Mouse (Mus musculus) stomach, embryonic 14.5 days (tissue): ENCODE measurements around the gene Rmnd5b. TPM values are rescaled to one million over a fixed set of nuclear protein-coding genes. Genes with fewer than 3 reads are reported as not detected.

Experiments used
- ATAC-seq: fragments of 200-750 bp; cut with Nextera tagmentation; 2 replicates; pipeline ENCODE4 v1.8.0; 2017; ENCODE audit warnings: low read depth, moderate TSS enrichment; ENCODE audit not compliant: insufficient number of reproducible peaks, insufficient read depth, low FRiP score
- H3K27ac ChIP-seq: fragments of 300-500 bp; sonication (generic); 2 replicates; pipeline ENCODE4 v1.5.1; 2014; ENCODE audit warnings: mild to moderate bottlenecking, low read length, moderate library complexity, mixed read lengths
- H3K27me3 ChIP-seq: fragments of 300-500 bp; sonication (generic); 2 replicates; pipeline ENCODE4 v1.6.1; 2014; ENCODE audit warnings: low read length, control low read depth, mixed read lengths; ENCODE audit not compliant: control insufficient read depth, insufficient read depth
- H3K36me3 ChIP-seq: fragments of 300-500 bp; sonication (generic); 2 replicates; pipeline ENCODE4 v1.6.1; 2014; ENCODE audit warnings: mild to moderate bottlenecking, control low read depth, low read length, moderate library complexity, mixed read lengths; ENCODE audit not compliant: control insufficient read depth, insufficient read depth
- H3K4me1 ChIP-seq: fragments of 300-500 bp; sonication (generic); 2 replicates; pipeline ENCODE4 v1.6.1; 2014; ENCODE audit warnings: low read length, control low read depth, mixed read lengths; ENCODE audit not compliant: control insufficient read depth, insufficient read depth
- H3K4me2 ChIP-seq: fragments of 300-500 bp; sonication (generic); replicated peaks from 2 replicates; pipeline ENCODE4 v1.6.1; 2014; ENCODE audit warnings: low read depth, low read length, control low read depth
- H3K4me3 ChIP-seq: fragments of 300-500 bp; sonication (generic); 2 replicates; pipeline ENCODE4 v1.5.1; 2014; ENCODE audit warnings: low read depth, low read length, control low read depth
- H3K9ac ChIP-seq: fragments of 300-500 bp; sonication (generic); replicated peaks from 2 replicates; pipeline ENCODE4 v1.6.1; 2014; ENCODE audit warnings: low read depth, mild to moderate bottlenecking, control low read depth, low read length, moderate library complexity, mixed read lengths
- H3K9me3 ChIP-seq: fragments of 300-500 bp; sonication (generic); 2 replicates; pipeline ENCODE4 v1.6.1; 2016; ENCODE audit warnings: low read depth, low read length, control low read depth; ENCODE audit not compliant: control insufficient read depth
- WGBS: fragments of 180-500 bp; shearing (Covaris S2); extraction: QIAGEN DNeasy Blood & Tissue Kit; methylation state at CpG from one replicate; pipeline ENCODE4 v1.1.7; 2014; 5-methylcytosine and 5-hydroxymethylcytosine counted together
- polyA plus RNA-seq: library from polyadenylated mRNA; unstranded; fragments of >200 nt; fragmentation: Nextera tagmentation; extraction: Ambion mirVana; gene quantifications from 2 replicates; pipeline ENCODE4 v1.2.1, GENCODE M21; 2014

Rmnd5b gene
- polyA plus RNA-seq, 1 experiment from 2014 or later = 42.6 TPM

GRCm38 (mm10) chr11:51597553-51597952 is 38.1 kb downstream of the Rmnd5b start:
- Histone ChIP-seq H3K9me3 (no peaks in the 10 kb centered on the region), H3K36me3 (peaks cover 94% of the 10 kb centered on the region), H3K27ac (no peak overlapping the region), H3K27me3 (no peaks in the 10 kb centered on the region), H3K4me2 (no peak overlapping the region), H3K4me1 (peaks cover 3% of the 10 kb centered on the region; the same call in 1 of the 2 replicates), H3K4me3 (no peak overlapping the region), H3K9ac (no peak overlapping the region)
- WGBS = 70% methylated on average over 2 of the region's 2 CpGs
- no peak for ATAC-seq

- no peaks in the 10 kb centered on the region for H3K9me3 ChIP-seq
- no peak overlapping the region for H3K27ac ChIP-seq
- no peak overlapping the region for H3K4me2 ChIP-seq
- ATAC-seq = no peak
- H3K4me3 ChIP-seq = no peak overlapping the region
- no peaks in the 10 kb centered on the region for H3K4me1 ChIP-seq
- WGBS = 90% methylated on average over 1 of the region's 1 CpGs
- peaks cover 88% of the 10 kb centered on the region for H3K36me3 ChIP-seq
- H3K9ac ChIP-seq = no peak overlapping the region
- H3K27me3 ChIP-seq = no peaks in the 10 kb centered on the region
Measured at GRCm38 (mm10) chr11:51595459-51596083, 40.1 kb downstream of the Rmnd5b start.

GRCm38 (mm10) chr11:51594715-51595350 is 40.9 kb downstream of the Rmnd5b start:
- WGBS = 66% methylated on average over 3 of the region's 3 CpGs

GRCm38 (mm10) chr11:51593849-51594248 is 41.8 kb downstream of the Rmnd5b start:
- Histone ChIP-seq H3K4me2 (no peak overlapping the region), H3K9me3 (no peaks in the 10 kb centered on the region; the same call in 1 of the 2 replicates), H3K9ac (no peak overlapping the region), H3K4me3 (no peak overlapping the region), H3K27me3 (no peaks in the 10 kb centered on the region), H3K4me1 (no peaks in the 10 kb centered on the region), H3K27ac (no peak overlapping the region), H3K36me3 (peaks cover 76% of the 10 kb centered on the region)
- ATAC-seq = no peak
- 90% methylated on average over 6 of the region's 6 CpGs for WGBS

More at GRCm38 (mm10) chr11:51594715-51595350, 40.9 kb downstream of the Rmnd5b start:
- peaks cover 83% of the 10 kb centered on the region for H3K36me3 ChIP-seq
- H3K4me3 ChIP-seq = no peak overlapping the region
- no peaks in the 10 kb centered on the region for H3K27me3 ChIP-seq
- H3K27ac ChIP-seq = no peak overlapping the region
- no peaks in the 10 kb centered on the region for H3K4me1 ChIP-seq
- ATAC-seq = no peak
- no peak overlapping the region for H3K4me2 ChIP-seq
- H3K9ac ChIP-seq = no peak overlapping the region
- H3K9me3 ChIP-seq = no peaks in the 10 kb centered on the region

- no peak for ATAC-seq
- no peaks in the 10 kb centered on the region for H3K27me3 ChIP-seq
Measured at GRCm38 (mm10) chr11:51593368-51593767, 42.3 kb downstream of the Rmnd5b start.

GRCm38 (mm10) chr11:51591915-51592314 is 43.8 kb downstream of the Rmnd5b start:
- no peak for ATAC-seq
- H3K27ac ChIP-seq = no peak overlapping the region
- no peak overlapping the region for H3K4me3 ChIP-seq
- peaks cover 73% of the 10 kb centered on the region for H3K36me3 ChIP-seq
- no peak overlapping the region for H3K4me2 ChIP-seq
- H3K9ac ChIP-seq = no peak overlapping the region
- no peaks in the 10 kb centered on the region; the same call in 1 of the 2 replicates for H3K9me3 ChIP-seq
- 88% methylated on average over 7 of the region's 7 CpGs for WGBS
- H3K27me3 ChIP-seq = no peaks in the 10 kb centered on the region
- H3K4me1 ChIP-seq = no peaks in the 10 kb centered on the region

More at GRCm38 (mm10) chr11:51593368-51593767, 42.3 kb downstream of the Rmnd5b start:
- WGBS = 85% methylated on average over 4 of the region's 4 CpGs
- H3K9me3 ChIP-seq = no peaks in the 10 kb centered on the region; the same call in 1 of the 2 replicates
- H3K9ac ChIP-seq = no peak overlapping the region
- no peak overlapping the region for H3K4me2 ChIP-seq
- no peak overlapping the region for H3K27ac ChIP-seq
- H3K4me3 ChIP-seq = no peak overlapping the region
- H3K36me3 ChIP-seq = peaks cover 73% of the 10 kb centered on the region
- H3K4me1 ChIP-seq = no peaks in the 10 kb centered on the region

GRCm38 (mm10) chr11:51591168-51591567 is 44.5 kb downstream of the Rmnd5b start:
- no peak for ATAC-seq
- H3K27me3 ChIP-seq = no peaks in the 10 kb centered on the region
- H3K9ac ChIP-seq = no peak overlapping the region
- no peaks in the 10 kb centered on the region for H3K4me1 ChIP-seq
- no peak overlapping the region for H3K4me3 ChIP-seq
- no peak overlapping the region for H3K4me2 ChIP-seq
- peaks cover 72% of the 10 kb centered on the region for H3K36me3 ChIP-seq
- no peak overlapping the region for H3K27ac ChIP-seq
- WGBS = 55% methylated on average over 7 of the region's 7 CpGs
- H3K9me3 ChIP-seq = no peaks in the 10 kb centered on the region; the same call in 1 of the 2 replicates

GRCm38 (mm10) chr11:51590002-51590401 is 45.7 kb downstream of the Rmnd5b start:
- no peak overlapping the region for H3K4me2 ChIP-seq
- H3K9ac ChIP-seq = no peak overlapping the region
- H3K27ac ChIP-seq = no peak overlapping the region
- H3K4me3 ChIP-seq = no peak overlapping the region
- H3K9me3 ChIP-seq = no peaks in the 10 kb centered on the region; the same call in 1 of the 2 replicates
- H3K4me1 ChIP-seq = peaks cover 8% of the 10 kb centered on the region
- no peak for ATAC-seq
- peaks cover 64% of the 10 kb centered on the region for H3K36me3 ChIP-seq
- no peaks in the 10 kb centered on the region for H3K27me3 ChIP-seq
